Mouse (Mus musculus) neural tube, embryonic 14.5 days (tissue): ENCODE measurements around the gene 2310022A10Rik. TPM values are rescaled to one million over a fixed set of nuclear protein-coding genes. Genes with fewer than 3 reads are reported as not detected.

ENCODE experiments used
- ATAC-seq: fragments of 200-750 bp; cut with Nextera tagmentation; 2 replicates; pipeline ENCODE4 v1.8.0; 2017; ENCODE audit warnings: low read depth, mild to moderate bottlenecking, moderate TSS enrichment, moderate library complexity
- H3K27ac ChIP-seq: fragments of 300-500 bp; sonication (generic); 2 replicates; pipeline ENCODE4 v1.5.1; 2014; ENCODE audit warnings: low read depth, mild to moderate bottlenecking, control low read depth, low read length, moderate library complexity, mixed read lengths
- H3K27me3 ChIP-seq: fragments of 300-500 bp; sonication (generic); 2 replicates; pipeline ENCODE4 v1.6.1; 2014; ENCODE audit warnings: low read length; ENCODE audit not compliant: control insufficient read depth, insufficient read depth
- H3K36me3 ChIP-seq: fragments of 300-500 bp; sonication (generic); 2 replicates; pipeline ENCODE4 v1.6.1; 2014; ENCODE audit warnings: low read length, mixed read lengths; ENCODE audit not compliant: control insufficient read depth, insufficient read depth
- H3K4me1 ChIP-seq: fragments of 300-500 bp; sonication (generic); 2 replicates; pipeline ENCODE4 v1.6.1; 2014; ENCODE audit warnings: low read length; ENCODE audit not compliant: control insufficient read depth, insufficient read depth
- H3K4me2 ChIP-seq: fragments of 300-500 bp; sonication (generic); 2 replicates; pipeline ENCODE4 v1.6.1; 2014; ENCODE audit warnings: mild to moderate bottlenecking, low read depth, low read length, control low read depth
- H3K4me3 ChIP-seq: fragments of 300-500 bp; sonication (generic); 2 replicates; pipeline ENCODE4 v1.5.1; 2014; ENCODE audit warnings: low read depth, low read length, control low read depth, mixed read lengths
- H3K9ac ChIP-seq: fragments of 300-500 bp; sonication (generic); replicated peaks from 2 replicates; pipeline ENCODE4 v1.6.1; 2014; ENCODE audit warnings: low read depth, mild to moderate bottlenecking, control low read depth, low read length, mixed read lengths
- H3K9me3 ChIP-seq: fragments of 300-500 bp; sonication (generic); 2 replicates; pipeline ENCODE4 v1.6.1; 2016; ENCODE audit warnings: low read length; ENCODE audit not compliant: control insufficient read depth
- WGBS: fragments of 180-500 bp; shearing (Covaris S2); extraction: QIAGEN DNeasy Blood & Tissue Kit; methylation state at CpG from one replicate; pipeline ENCODE4 v1.1.7; 2014; 5-methylcytosine and 5-hydroxymethylcytosine counted together
- polyA plus RNA-seq: library from polyadenylated mRNA; unstranded; fragments of >200 nt; fragmentation: Nextera tagmentation; extraction: Ambion mirVana; gene quantifications from 2 replicates; pipeline ENCODE4 v1.2.1, GENCODE M21; 2014

2310022A10Rik gene
- polyA plus RNA-seq, 1 experiment from 2014 or later: 27.2 TPM

DNA sequence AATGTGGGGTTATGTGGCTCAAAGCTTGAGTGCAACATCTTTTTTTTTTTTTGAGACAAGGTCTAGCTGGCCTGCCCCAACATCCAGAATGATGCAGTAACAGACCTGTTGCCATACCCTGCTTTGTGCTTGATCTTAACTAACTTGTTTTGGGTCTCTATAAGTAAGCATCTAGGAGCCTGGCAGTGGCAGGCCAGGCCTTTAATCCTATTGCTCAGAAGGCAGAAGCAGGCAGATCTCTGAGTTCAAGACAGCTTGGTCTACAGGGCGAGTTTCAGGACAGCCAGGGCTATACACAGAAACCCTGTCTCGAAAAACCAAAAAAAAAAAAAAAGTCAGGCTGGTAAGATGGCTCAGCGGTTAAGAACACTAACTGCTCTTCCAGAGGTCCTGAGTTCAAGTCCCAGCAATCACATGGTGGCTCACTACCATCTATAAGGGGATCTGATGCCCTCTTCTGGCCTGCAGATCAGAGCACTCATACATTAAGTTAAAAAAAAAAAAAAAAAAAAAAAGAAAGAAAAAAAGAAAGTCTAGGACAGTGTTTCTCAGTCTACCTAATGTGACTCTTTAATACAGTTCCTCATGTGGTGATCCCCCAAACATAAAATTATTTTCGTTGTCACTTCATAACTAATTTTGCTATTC lies 37.7 kb downstream of the 2310022A10Rik start:
- Histone ChIP-seq H3K27me3 (no peaks in the 10 kb centered on the region), H3K4me2 (peak overlapping the region; percentile 51), H3K27ac (peak overlapping the region; percentile 99; the same call in 1 of the 2 replicates), H3K4me1 (peaks cover 11% of the 10 kb centered on the region), H3K36me3 (no peaks in the 10 kb centered on the region), H3K4me3 (peak overlapping the region; percentile 58), H3K9me3 (no peaks in the 10 kb centered on the region), H3K9ac (peak overlapping the region; percentile 34; the same call in 1 of the 2 replicates)
- no peak for ATAC-seq
- 62% methylated on average over 4 of the region's 4 CpGs for WGBS

DNA sequence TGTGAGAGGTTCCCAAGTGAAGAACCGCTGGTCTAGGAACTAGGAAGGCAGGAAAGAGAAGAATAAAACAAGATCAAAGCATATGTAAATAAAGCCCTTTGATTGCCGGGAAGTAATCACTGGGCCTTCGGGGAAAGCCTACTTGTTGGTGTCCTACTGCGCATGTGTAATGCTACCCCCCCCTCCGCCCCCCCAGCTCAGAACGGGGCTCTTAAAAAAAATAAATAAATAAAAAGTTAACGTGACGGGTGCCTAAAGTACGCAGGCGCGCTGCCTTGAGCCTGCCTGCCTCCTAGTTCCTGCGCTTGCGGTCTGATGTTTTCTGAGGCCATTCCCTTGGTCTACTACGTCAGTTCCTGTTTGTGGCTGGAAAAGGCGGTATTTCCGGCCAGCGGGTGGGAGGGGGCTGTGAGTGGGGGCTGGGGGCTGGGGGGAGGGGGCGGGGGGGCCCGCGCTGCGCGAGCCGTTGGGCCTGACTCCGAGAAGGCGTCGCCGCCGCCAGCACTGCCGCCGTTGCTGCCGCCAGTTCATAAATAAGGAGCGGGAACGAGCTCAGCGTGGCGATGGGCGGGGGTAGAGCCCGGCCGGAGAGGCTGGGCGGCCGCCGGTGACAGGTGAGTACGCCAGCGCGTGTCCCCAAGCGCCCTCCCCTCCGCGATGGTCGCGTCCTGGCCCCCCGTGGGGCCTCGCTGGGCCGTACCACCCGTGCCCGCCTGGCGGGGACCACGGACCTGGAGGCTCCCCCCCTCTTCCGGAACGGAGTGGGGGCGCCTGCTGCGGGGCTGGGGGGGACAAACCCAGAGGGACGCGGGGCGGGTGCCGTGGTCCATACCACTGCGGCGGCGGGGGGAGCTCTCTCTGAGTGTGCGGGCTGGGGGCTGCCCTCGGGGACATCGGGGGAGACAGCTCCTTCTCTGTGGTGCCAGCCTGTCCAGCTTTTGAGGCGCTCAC lies 38.5 kb downstream of the 2310022A10Rik start, which contains the start of gene Akt2:
Akt2 (plus strand) TSS at position 287 of the 951 bp plus-strand sequence.
- peak within 1 kb of the TSS; percentile 84 for H3K9ac ChIP-seq
- peak within 1 kb of the TSS; percentile 99 for H3K27ac ChIP-seq
- H3K4me2 ChIP-seq: peak within 1 kb of the TSS; percentile 53
- H3K36me3 ChIP-seq: no peaks in the 10 kb centered on the region
- H3K4me1 ChIP-seq: peaks cover 11% of the 10 kb centered on the region
- ATAC-seq: peak; percentile 94
- no peaks in the 10 kb centered on the region for H3K9me3 ChIP-seq
- WGBS: 0% methylated on average over 50 of the region's 71 CpGs
- no peaks in the 10 kb centered on the region for H3K27me3 ChIP-seq
- peak within 1 kb of the TSS; percentile 58 for H3K4me3 ChIP-seq

DNA sequence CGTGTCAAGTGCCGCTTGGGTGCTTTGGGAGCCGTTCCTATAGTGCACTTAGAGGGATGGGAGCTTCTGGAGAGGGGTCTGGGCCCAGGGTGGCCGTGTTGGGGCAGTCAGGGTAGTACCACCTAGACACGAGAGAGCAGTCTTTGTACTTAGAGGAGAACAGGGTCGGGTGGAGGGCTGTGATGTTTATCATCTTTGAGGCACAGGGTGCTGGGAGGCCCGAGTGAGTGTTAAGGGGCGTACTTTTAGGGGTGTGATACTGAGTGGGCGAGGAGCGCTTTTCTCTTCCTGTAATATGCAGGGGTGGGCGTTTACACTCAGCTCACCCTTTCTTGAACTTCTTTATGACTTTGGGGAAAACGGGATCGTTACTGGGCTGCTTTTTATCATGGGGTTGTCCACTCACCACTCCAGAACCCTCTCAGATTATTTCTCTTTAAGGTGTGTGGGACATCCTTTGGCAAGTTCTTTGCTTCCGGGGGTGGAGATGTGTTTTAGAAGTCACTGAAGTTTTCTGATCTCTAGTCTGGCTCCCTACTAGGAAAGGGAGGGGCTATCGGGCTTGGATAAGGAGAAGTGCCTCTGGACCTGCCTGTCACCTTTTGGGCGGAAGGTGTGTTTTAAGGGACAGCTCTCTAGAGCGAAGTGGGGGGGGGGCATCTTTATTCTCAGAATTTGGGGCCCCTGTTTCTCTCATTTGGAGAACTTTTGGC lies 39.3 kb downstream of the 2310022A10Rik start:
- peak; percentile 74 for ATAC-seq
- 2% methylated on average over 17 of the region's 17 CpGs for WGBS
- peak overlapping the region; percentile 53 for H3K4me2 ChIP-seq

GRCm38 (mm10) chr7:27592934-27593645 lies 40.1 kb downstream of the 2310022A10Rik start:
- H3K36me3 ChIP-seq: no peaks in the 10 kb centered on the region
- ATAC-seq: no peak
- H3K9me3 ChIP-seq: no peaks in the 10 kb centered on the region
- peak overlapping the region; percentile 84 for H3K9ac ChIP-seq
- H3K27ac ChIP-seq: peak overlapping the region; percentile 99
- H3K4me2 ChIP-seq: peak overlapping the region; percentile 53
- 56% methylated on average over 12 of the region's 12 CpGs for WGBS
- H3K27me3 ChIP-seq: no peaks in the 10 kb centered on the region
- H3K4me1 ChIP-seq: peaks cover 11% of the 10 kb centered on the region
- peak overlapping the region; percentile 58 for H3K4me3 ChIP-seq

More for the DNA sequence above, 39.3 kb downstream of the 2310022A10Rik start:
- Histone ChIP-seq H3K9ac (peak overlapping the region; percentile 84), H3K4me3 (peak overlapping the region; percentile 58), H3K9me3 (no peaks in the 10 kb centered on the region), H3K27me3 (no peaks in the 10 kb centered on the region), H3K4me1 (peaks cover 11% of the 10 kb centered on the region), H3K36me3 (no peaks in the 10 kb centered on the region), H3K27ac (peak overlapping the region; percentile 99)

GRCm38 (mm10) chr7:27596586-27597503 lies 43.8 kb downstream of the 2310022A10Rik start:
- no peak overlapping the region for H3K4me2 ChIP-seq
- no peaks in the 10 kb centered on the region for H3K27me3 ChIP-seq
- H3K9ac ChIP-seq: no peak overlapping the region
- no peaks in the 10 kb centered on the region for H3K9me3 ChIP-seq
- 73% methylated on average over 10 of the region's 10 CpGs for WGBS
- peaks cover 11% of the 10 kb centered on the region for H3K4me1 ChIP-seq
- H3K36me3 ChIP-seq: no peaks in the 10 kb centered on the region
- no peak for ATAC-seq
- no peak overlapping the region for H3K4me3 ChIP-seq
- H3K27ac ChIP-seq: no peak overlapping the region

DNA sequence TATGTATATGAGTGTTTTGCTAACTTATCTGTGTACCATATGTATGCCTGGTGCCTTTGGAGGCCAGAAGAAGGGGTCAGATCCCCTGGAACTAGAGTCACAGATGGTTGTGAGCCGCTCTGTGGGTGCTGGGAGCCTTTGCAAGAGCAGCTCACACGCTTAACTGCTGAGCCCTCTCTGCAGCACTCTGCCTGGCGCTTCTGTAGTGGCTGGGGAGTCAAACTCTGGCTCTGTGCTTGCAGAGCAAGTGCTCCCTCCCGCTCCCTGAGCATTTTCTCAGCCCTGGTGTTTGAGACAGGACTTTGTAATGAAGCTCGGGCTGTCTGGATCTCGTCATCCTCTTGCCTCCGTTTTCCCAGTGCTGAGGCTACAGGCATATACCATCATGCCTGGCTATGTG lies 45.0 kb downstream of the 2310022A10Rik start:
- no peak for ATAC-seq
- H3K9me3 ChIP-seq: no peaks in the 10 kb centered on the region
- no peaks in the 10 kb centered on the region for H3K36me3 ChIP-seq
- H3K4me1 ChIP-seq: peaks cover 5% of the 10 kb centered on the region
- WGBS: 84% methylated on average over 7 of the region's 7 CpGs
- H3K4me3 ChIP-seq: no peak overlapping the region
- no peak overlapping the region for H3K9ac ChIP-seq
- H3K27ac ChIP-seq: no peak overlapping the region
- no peak overlapping the region for H3K4me2 ChIP-seq
- no peaks in the 10 kb centered on the region for H3K27me3 ChIP-seq

GRCm38 (mm10) chr7:27601628-27602027 lies 48.6 kb downstream of the 2310022A10Rik start:
- ATAC-seq: no peak
- Histone ChIP-seq H3K27ac (no peak overlapping the region), H3K27me3 (no peaks in the 10 kb centered on the region), H3K36me3 (no peaks in the 10 kb centered on the region), H3K4me2 (no peak overlapping the region), H3K9ac (no peak overlapping the region), H3K9me3 (no peaks in the 10 kb centered on the region), H3K4me3 (no peak overlapping the region), H3K4me1 (peaks cover 8% of the 10 kb centered on the region; the same call in 1 of the 2 replicates)
- 53% methylated on average over 4 of the region's 4 CpGs for WGBS
